Mouse (Mus musculus): ENCODE results near the gene Smarca4.

Smarca4 gene

GRCm38 (mm10) chr9:21752252-21752792 is 136.4 kb downstream of the Smarca4 start:
- no peak for DNase-seq (ENCODE audit: low spot score)

All from urinary bladder, postnatal 10 days (tissue).